Mouse (Mus musculus): ENCODE measurements around the gene Arhgdia.

Gene Arhgdia

DNA sequence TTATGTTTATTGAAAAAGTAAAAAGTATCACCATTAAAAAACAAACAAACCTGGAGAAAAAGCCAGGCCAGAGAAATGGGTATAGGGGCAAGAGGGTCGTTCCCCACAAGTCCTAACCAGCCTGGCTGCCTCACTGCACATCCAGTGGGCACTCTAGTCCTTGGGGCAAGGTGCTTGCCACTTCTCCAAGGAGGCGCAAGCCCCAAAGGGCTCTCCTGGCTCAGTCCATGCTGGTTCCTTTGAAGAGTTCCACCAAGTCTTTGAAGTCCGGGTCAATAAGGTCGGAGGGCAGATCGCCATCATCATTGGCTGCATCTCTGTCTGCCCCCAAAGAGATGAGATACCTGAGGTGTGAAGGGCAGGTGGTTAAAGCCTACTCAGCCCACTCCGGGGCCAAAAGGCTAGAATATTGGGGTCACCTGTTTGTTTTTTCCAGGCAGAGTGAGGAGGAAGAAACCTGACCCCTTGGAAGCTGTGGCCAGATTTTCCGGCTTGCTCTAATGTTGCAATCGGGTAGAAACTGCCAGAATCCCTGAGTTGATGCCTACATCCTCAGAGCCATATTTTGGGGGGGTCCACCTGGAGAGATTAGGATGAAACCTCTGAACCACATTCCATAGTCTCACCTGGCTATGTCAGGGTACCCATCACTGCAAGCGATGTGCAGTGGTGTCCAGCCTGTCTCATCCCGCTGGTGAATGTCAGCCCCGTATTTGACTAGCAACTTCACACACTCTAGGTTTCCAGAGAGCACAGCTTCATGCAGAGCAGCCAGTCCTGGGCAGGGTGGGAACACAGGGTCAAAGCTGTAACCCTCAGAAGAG is 31.2 kb downstream of the Arhgdia start:
- no peak for DNase-seq

DNA sequence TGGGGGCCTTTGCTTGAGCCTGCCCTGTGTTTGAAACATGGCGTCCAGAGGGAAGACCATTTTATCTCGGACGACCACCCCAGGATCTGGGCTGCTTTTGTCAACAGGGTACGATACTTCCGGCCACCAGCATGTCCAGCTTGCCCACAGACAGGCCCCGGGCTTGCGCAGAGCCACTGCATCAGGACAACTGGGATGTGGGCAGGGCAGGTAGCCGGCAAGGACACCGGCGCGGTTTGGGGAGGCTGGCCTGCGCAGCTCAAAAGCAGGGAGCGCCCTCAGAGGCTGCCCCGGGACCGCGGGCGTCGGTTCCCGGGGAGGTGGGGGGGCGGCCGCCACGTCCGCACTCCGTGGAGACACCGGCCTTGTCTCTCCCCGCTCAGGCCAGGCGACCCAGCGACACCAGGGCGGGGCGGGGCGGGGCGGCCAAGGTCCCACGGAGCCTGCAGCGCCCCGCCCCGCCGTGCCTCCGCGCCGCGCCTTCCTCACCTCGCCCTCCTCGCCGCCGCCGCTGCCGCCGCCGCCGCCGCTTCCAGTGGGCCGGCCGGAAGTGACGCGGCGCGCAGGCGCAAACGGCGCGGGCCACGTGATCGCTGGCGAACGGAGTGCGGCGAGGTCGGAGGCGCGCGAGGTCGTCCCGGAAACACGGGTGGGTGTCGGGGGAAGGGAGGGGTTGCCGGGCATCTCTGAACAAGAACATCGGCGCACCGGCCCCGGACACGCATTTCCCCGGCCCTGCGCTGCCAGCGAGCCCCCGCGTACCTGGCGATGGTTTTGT is 32.1 kb downstream of the Arhgdia start, which contains the start of gene Mcrip1:
TSS of gene Mcrip1 (minus strand) at position 560 of the 778 bp plus-strand sequence.
- DNase-seq: peak; percentile 93

- DNase-seq: no peak
Observed at GRCm38 (mm10) chr11:120548786-120549167, 32.6 kb downstream of the Arhgdia start.

- DNase-seq: no peak
Observed at GRCm38 (mm10) chr11:120548214-120548613, 33.2 kb downstream of the Arhgdia start.

- DNase-seq: no peak
Observed at GRCm38 (mm10) chr11:120547469-120547868, 34.0 kb downstream of the Arhgdia start.

- no peak for DNase-seq
Observed at GRCm38 (mm10) chr11:120545964-120546363, 35.5 kb downstream of the Arhgdia start.

GRCm38 (mm10) chr11:120542376-120542775 is 39.0 kb downstream of the Arhgdia start:
- no peak for DNase-seq

DNA sequence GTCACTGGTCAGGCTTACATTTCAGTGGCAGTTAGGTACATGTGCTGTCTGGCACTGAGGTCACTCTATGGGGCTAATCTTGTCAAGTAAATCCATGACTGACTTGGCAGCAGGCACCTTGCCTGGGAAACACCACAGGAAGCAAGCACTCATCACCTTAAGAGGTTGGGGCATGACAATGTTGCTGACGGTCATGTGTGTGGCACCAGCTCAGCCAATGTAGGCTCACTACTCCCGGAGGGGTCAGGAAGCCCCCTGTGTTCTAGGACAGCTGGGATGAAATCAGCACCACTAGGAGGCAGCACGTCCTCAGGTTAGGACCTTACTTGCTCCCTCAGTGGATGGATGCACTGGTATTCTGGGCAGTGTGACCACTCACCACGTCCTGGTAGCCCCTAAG is 39.5 kb downstream of the Arhgdia start:
- no peak for DNase-seq

GRCm38 (mm10) chr11:120539285-120540014 is 42.0 kb downstream of the Arhgdia start:
- no peak for DNase-seq

GRCm38 (mm10) chr11:120538955-120539284 is 42.5 kb downstream of the Arhgdia start:
- no peak for DNase-seq

GRCm38 (mm10) chr11:120538485-120538884 is 42.9 kb downstream of the Arhgdia start:
- no peak for DNase-seq

GRCm38 (mm10) chr11:120535804-120536203 is 45.6 kb downstream of the Arhgdia start:
- DNase-seq: no peak

DNA sequence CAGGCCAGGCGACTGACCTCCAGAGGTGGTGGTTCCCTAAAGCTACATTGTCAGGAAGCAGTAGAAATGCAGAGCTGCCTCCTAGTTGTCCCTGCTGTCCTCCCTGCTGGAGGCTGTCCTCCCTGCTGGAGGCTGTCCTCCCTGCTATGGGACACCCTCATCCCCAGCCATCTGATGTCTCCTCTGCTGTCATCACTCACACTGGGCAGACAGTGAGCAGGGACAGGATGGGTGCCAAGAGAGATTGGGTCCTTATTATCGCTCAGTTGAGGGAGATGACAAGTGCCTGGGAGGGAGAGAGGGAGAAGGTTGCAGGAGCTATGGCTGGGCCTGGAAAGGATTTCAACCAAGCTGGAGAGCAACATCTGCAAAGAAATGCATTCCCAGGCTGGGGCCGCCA is 46.3 kb downstream of the Arhgdia start:
- no peak for DNase-seq

DNA sequence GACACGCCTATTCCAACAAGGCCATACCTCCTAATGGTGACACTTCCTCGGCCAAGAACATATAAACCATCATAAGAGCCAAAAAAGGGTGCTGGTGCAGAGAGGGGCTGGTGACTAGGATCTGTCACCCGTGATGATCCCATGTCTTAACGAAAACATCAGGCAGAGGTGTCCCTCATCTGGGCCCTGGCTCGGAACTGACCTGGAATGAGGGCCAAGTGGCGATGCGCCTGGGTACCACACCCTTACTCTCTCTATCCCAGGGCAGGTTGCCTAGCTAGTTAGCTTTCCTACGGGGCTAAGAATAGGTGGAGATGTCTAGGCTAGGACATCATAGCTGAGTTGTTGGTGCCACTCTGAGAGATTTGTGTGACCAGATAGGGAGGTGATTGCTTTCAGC is 47.3 kb downstream of the Arhgdia start:
- no peak for DNase-seq

- DNase-seq: no peak
Observed at GRCm38 (mm10) chr11:120531646-120532045, 49.8 kb downstream of the Arhgdia start.

GRCm38 (mm10) chr11:120530085-120530964 is 51.1 kb downstream of the Arhgdia start, which contains the start of gene Gcgr:
Gene Gcgr, plus strand, starts transcription at chr11:120530699.
- DNase-seq: no peak

GRCm38 (mm10) chr11:120528903-120529302 is 52.5 kb downstream of the Arhgdia start:
- DNase-seq: no peak
